Mouse (Mus musculus) small intestine, adult 10 weeks (tissue): Measurements from ENCODE around the gene Gm3558. TPM values are rescaled to one million over a fixed set of nuclear protein-coding genes. Genes with fewer than 3 reads are reported as not detected.

Experiments used
- polyA plus RNA-seq: library from polyadenylated mRNA; stranded (reverse); fragments of 350-450 nt; fragmentation: Illumina TruSeq; extraction: RNeasy Lipid Tissue Mini Kit (QIAGEN cat#74804); gene quantifications from one replicate; pipeline ENCODE4 v1.2.3, GENCODE M21; 2014; ENCODE audit warnings: low replicate concordance

Gene Gm3558
- polyA plus RNA-seq: not detected

GRCm38 (mm10) chr14:7568382-7568781, at the start of gene Gm3558:
TSS of gene Gm3558 (minus strand) at chr14:7568566.

DNA sequence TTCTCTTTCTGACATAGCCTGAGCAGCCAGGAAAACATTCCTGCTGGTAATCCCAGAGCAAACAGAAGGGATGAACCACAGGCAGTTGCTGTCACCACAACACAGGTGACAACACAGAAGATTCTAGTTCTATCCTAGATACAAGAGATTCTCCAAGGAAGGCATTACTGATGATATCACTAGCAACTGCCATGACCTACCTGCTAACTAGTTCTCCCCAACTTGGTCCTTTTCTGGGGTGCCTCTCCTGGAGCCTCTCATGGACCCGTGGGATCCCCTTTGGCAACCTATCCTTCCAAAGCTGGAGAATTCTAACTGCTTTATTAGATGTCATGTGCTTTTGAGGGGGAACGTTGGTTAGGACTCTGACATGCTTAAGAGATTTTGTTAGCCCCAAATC, 27.1 kb upstream of the Gm3558 start, which contains the start of gene Gm10338:
Gene Gm10338, minus strand, starts transcription at position 101 of the 400 bp plus-strand sequence.

Other genes with a start within 250 kb of the Gm3558 start
- not detected for gene Gm5797, start 236.2 kb downstream of the Gm3558 start, polyA plus RNA-seq
- not detected for gene Gm8374, start 203.4 kb downstream of the Gm3558 start, polyA plus RNA-seq
- gene Gm3755, start 117.6 kb downstream of the Gm3558 start, polyA plus RNA-seq: not detected
- not detected for gene Gm3752, start 84.8 kb downstream of the Gm3558 start, polyA plus RNA-seq
- not detected for gene Gm10338, start 27.0 kb upstream of the Gm3558 start, polyA plus RNA-seq
- gene Gm10128, start 75.4 kb upstream of the Gm3558 start, polyA plus RNA-seq: not detected
- gene Gm26661, start 223.0 kb upstream of the Gm3558 start, polyA plus RNA-seq: not detected
- 2.3 TPM for gene Flnb, start 249.4 kb upstream of the Gm3558 start, polyA plus RNA-seq